Mouse (Mus musculus): ENCODE results near the gene Acad11. TPM values are rescaled to one million over a fixed set of nuclear protein-coding genes. Genes with fewer than 3 reads are reported as not detected.
A peak's percentile ranks its signal among the peaks of the same experiment; 100 is the strongest.

The Acad11 gene
- polyA plus RNA-seq, 1 experiment from 2014 or later = 24.7 TPM

GRCm38 (mm10) chr9:104106930-104107329 lies 43.8 kb downstream of the Acad11 start:
- DNase-seq (ENCODE audit: low read depth, low spot score) = no peak
- no peak for ATAC-seq
- ChIA-PET POLR2A (no interaction called here), CTCF (no interaction called here)
- in situ Hi-C loops (cut with MboI; ENCODE audit: low pct_unique_long_range_greater_than_20kb) = no loop called here
- no peaks in the 10 kb centered on the region for H3K27me3 ChIP-seq
- TF ChIP-seq CTCF (IDR thresholded peaks at IDR 0.05) = no peak

DNA sequence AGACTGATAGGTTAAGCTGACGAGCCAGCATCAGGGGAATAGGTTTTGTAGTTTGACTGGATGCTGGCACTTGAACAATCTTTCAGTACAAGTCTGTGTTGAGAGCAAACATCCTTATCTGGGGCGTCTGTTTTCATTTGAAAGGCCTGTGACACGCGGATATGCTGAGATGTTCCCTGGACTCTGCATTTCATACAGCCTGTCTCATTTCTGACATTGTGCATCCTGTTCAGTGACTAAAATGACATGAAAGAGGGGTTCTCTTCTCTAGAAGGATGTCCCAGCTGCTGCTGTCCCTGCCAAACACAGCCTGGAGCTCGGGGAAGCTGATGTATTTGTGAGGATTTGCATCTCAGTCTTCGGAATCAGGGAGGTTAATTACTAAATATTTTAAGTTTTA lies 44.3 kb downstream of the Acad11 start:
- no peak for ATAC-seq
- in situ Hi-C loops (cut with MboI; ENCODE audit: low pct_unique_long_range_greater_than_20kb) = no loop called here
- no peak for TF ChIP-seq CTCF (IDR thresholded peaks at IDR 0.05)

GRCm38 (mm10) chr9:104108571-104109143 lies 45.5 kb downstream of the Acad11 start:
- TF ChIP-seq CTCF (IDR thresholded peaks at IDR 0.05) = no peak
- CTCF ChIA-PET = interaction anchor here (1.6 kb wide), 1 partner anchor 22 kb away, joined by 3 read pairs; no protein-coding TSS in a partner anchor
- DNase-seq (ENCODE audit: low read depth, low spot score) (no peak), ATAC-seq (no peak)
- in situ Hi-C loops (cut with MboI; ENCODE audit: low pct_unique_long_range_greater_than_20kb) = no loop called here
- POLR2A ChIA-PET = no interaction called here
- H3K27me3 ChIP-seq = no peaks in the 10 kb centered on the region

More for the DNA sequence above, 44.3 kb downstream of the Acad11 start:
- no peaks in the 10 kb centered on the region for H3K27me3 ChIP-seq
- CTCF ChIA-PET = interaction anchor here (1.6 kb wide), 1 partner anchor 21 kb away, joined by 3 read pairs; no protein-coding TSS in a partner anchor
- no peak for DNase-seq (ENCODE audit: low read depth, low spot score)
- POLR2A ChIA-PET = no interaction called here

DNA sequence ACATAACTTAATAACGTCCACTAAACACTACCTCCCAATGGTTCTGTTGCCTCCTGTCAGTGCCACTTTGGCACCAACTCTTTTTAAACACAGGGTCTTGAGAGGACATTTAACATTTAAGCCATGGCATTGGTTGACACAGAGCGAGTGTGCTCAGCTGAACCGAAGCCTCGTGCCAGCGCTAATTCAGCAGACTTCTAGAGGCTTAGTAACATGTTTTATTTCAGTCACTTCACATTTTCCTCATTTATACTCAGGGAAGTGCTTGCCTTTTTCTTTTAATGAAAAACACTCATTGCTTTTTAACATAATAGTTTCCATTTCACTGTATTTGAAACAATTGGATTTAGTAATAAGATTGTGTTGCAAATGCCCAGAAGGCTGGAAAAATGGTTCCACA lies 46.0 kb downstream of the Acad11 start:
- in situ Hi-C loops (cut with MboI; ENCODE audit: low pct_unique_long_range_greater_than_20kb) = no loop called here
- POLR2A ChIA-PET = no interaction called here
- ATAC-seq (no peak), DNase-seq (ENCODE audit: low read depth, low spot score) (no peak)
- H3K27me3 ChIP-seq = no peaks in the 10 kb centered on the region
- no peak for TF ChIP-seq CTCF (IDR thresholded peaks at IDR 0.05)
- CTCF ChIA-PET = interaction anchor here (1.6 kb wide), 1 partner anchor 23 kb away, joined by 3 read pairs; no protein-coding TSS in a partner anchor

DNA sequence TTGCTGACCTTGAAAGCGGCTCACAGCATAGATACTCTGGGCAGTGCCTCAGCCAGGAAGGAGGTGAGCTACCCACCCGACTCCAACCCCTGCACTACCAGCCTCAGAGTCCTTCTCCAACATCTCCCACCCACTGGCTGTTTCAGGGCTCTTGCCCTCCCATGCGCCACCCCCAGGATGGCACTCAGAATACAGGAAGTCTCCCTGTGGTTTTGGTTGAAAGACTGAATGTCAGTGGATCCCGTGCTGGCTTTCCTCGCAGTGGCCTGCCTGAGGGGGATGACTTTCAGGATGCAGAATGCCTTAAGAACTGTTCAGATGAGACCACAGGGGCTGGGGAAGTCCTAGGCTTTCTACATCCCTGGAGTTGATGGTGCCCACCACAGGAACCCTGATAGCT lies 59.9 kb downstream of the Acad11 start:
- DNase-seq (ENCODE audit: low read depth, low spot score) = no peak
- no peak for ATAC-seq
- in situ Hi-C loops (cut with MboI; ENCODE audit: low pct_unique_long_range_greater_than_20kb) = no loop called here
- H3K27me3 ChIP-seq = no peaks in the 10 kb centered on the region
- TF ChIP-seq CTCF (IDR thresholded peaks at IDR 0.05) = no peak
- POLR2A ChIA-PET = interaction anchor here (0.6 kb wide), 1 partner anchor 22 kb away, joined by 3 read pairs; no protein-coding TSS in a partner anchor
- CTCF ChIA-PET = interaction anchor here (1.0 to 1.1 kb wide), 2 partner anchors 17 to 30 kb away, joined by 3 read pairs; no protein-coding TSS in a partner anchor

- POLR2A ChIA-PET = no interaction called here
- ATAC-seq (no peak), DNase-seq (ENCODE audit: low read depth, low spot score) (peak; percentile 19)
Observed at GRCm38 (mm10) chr9:104123622-104124021, 60.4 kb downstream of the Acad11 start.

GRCm38 (mm10) chr9:104126833-104127232 lies 63.7 kb downstream of the Acad11 start, which contains the start of gene Ackr4:
Gene Ackr4 (minus strand): TSS chr9:104126933.
- no peak for DNase-seq (ENCODE audit: low read depth, low spot score)
- ChIA-PET CTCF (interaction anchor here (1.5 kb wide), 1 partner anchor 13 kb away, joined by 4 read pairs; no protein-coding TSS in a partner anchor), POLR2A (interaction anchor here (0.8 to 0.9 kb wide), 2 partner anchors 24 to 82 kb away, joined by 3 to 4 read pairs; no protein-coding TSS in a partner anchor)
- H3K27me3 ChIP-seq = no peaks in the 10 kb centered on the region
- in situ Hi-C loops (cut with MboI; ENCODE audit: low pct_unique_long_range_greater_than_20kb) = no loop called here
- ATAC-seq = no peak
- no peak for TF ChIP-seq CTCF (IDR thresholded peaks at IDR 0.05)

More at GRCm38 (mm10) chr9:104123622-104124021, 60.4 kb downstream of the Acad11 start:
- H3K27me3 ChIP-seq = no peaks in the 10 kb centered on the region
- CTCF ChIA-PET = interaction anchor here (1.0 kb wide), 1 partner anchor 16 kb away, joined by 3 read pairs; no protein-coding TSS in a partner anchor
- no peak for TF ChIP-seq CTCF (IDR thresholded peaks at IDR 0.05)
- in situ Hi-C loops (cut with MboI; ENCODE audit: low pct_unique_long_range_greater_than_20kb) = no loop called here

GRCm38 (mm10) chr9:104128110-104128509 lies 64.9 kb downstream of the Acad11 start:
- in situ Hi-C loops (cut with MboI; ENCODE audit: low pct_unique_long_range_greater_than_20kb) = no loop called here
- no peak for TF ChIP-seq CTCF (IDR thresholded peaks at IDR 0.05)

DNA sequence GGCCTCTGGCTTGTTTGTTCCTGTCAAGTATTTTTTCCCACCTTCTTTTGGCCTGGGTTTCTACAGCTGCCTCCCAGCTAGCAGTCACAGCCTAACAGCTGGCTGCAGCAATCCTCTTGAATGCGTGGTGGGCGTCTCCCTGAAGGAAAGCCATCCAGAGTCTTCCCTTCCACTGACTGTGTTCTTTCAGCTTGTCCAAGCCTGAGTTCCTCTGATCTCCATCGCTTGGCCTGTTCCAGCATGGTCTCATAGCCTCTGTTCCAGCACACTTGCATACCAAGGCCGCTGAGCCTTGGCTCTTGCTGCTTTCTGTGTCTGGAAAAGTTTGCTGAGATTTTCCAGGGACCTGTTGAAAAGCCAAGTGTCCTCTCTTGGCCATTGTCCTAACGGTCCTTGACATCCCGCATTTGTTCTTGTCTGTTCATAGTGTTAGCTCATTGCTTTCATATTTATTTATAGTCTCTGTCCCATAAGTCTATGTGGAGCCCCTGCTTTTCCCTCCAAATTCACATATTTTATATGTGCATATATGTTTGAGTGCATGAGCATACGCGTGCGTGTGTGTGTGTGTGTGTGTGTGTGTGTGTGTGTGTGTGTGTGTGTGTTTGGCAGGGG lies 67.1 kb downstream of the Acad11 start:
- POLR2A ChIA-PET = interaction anchor here (1.0 kb wide), 1 partner anchor 41 kb away, joined by 6 read pairs; no protein-coding TSS in a partner anchor

More at GRCm38 (mm10) chr9:104128110-104128509, 64.9 kb downstream of the Acad11 start:
- DNase-seq (ENCODE audit: low read depth, low spot score) = no peak
- CTCF ChIA-PET = interaction anchor here (0.6 to 1.1 kb wide), 2 partner anchors 9 to 32 kb away, joined by 3 read pairs; no protein-coding TSS in a partner anchor
- POLR2A ChIA-PET = no interaction called here
- no peak for ATAC-seq
- H3K27me3 ChIP-seq = no peaks in the 10 kb centered on the region

GRCm38 (mm10) chr9:104140351-104140750 lies 77.2 kb downstream of the Acad11 start:
- ChIA-PET POLR2A (interaction anchor here (0.5 kb wide), 1 partner anchor 132 kb away, joined by 3 read pairs; no protein-coding TSS in a partner anchor), CTCF (interaction anchor here (0.8 to 1.3 kb wide), 3 partner anchors 13 to 17 kb away, joined by 3 to 4 read pairs (median 3); partner anchors contain the start of gene Ackr4)
- no peak for TF ChIP-seq CTCF (IDR thresholded peaks at IDR 0.05)
- in situ Hi-C loops (cut with MboI; ENCODE audit: low pct_unique_long_range_greater_than_20kb) = no loop called here
- no peak for DNase-seq (ENCODE audit: low read depth, low spot score)
- no peak for ATAC-seq
- H3K27me3 ChIP-seq = no peaks in the 10 kb centered on the region

More for the DNA sequence above, 67.1 kb downstream of the Acad11 start:
- no peak for TF ChIP-seq CTCF (IDR thresholded peaks at IDR 0.05)
- DNase-seq (ENCODE audit: low read depth, low spot score) (no peak), ATAC-seq (no peak)
- CTCF ChIA-PET = interaction anchor here (1.0 to 2.0 kb wide), 2 partner anchors 14 to 54 kb away, joined by 5 to 6 read pairs; no protein-coding TSS in a partner anchor
- in situ Hi-C loops (cut with MboI; ENCODE audit: low pct_unique_long_range_greater_than_20kb) = no loop called here
- no peaks in the 10 kb centered on the region for H3K27me3 ChIP-seq

All from Patski (cell line).